Mouse (Mus musculus): Measurements from ENCODE around the gene Xrn1. TPM values are rescaled to one million over a fixed set of nuclear protein-coding genes. Genes with fewer than 3 reads are reported as not detected.
"Not testable (repeated sequence)": the region's sequence is repeated elsewhere in the genome, so short reads cannot be mapped to it uniquely, and the experiment has no call there.

Xrn1 gene
- total RNA-seq, 2 experiments from 2014 or later, result 8.1 to 9.2 TPM

DNA sequence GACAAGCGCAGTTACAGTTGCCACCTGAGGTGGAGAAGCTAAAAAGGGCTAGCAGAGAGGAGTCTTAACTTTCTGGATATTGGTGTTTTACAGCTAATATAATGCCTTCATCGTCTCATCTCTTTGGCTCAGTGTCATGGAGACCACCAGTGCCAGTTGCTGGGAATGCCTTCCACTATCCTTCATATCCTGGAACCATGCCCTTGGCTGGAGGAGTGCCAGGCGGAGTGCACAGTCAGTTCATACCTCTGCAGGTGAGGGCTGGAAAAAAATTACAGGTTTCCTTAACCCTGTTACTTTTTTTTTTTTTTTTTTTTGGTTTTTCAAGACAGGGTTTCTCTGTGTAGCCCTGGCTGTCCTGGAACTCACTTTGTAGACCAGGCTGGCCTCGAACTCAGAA is 96.9 kb downstream of the Xrn1 start:
- no peak for DNase-seq

DNA sequence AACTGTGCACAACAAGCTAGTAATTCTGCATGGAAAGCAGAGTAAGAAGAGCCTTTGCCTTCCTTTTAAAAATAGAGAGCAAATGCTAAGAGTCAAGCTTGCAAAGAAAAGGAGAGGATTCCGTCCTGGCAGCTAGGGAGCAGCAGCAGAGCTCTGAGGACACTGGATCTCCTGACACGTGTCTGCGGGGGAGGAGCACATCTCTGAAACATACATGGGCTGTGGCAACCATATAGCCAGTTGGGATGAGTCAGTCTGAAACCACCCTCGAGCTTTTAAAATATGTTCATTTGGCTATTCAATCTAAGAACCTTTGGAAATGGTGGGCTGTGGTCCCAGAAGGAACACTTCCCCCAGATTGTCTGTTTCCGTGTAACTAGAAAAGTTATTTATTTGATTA is 100.3 kb downstream of the Xrn1 start:
- DNase-seq, result no peak

DNA sequence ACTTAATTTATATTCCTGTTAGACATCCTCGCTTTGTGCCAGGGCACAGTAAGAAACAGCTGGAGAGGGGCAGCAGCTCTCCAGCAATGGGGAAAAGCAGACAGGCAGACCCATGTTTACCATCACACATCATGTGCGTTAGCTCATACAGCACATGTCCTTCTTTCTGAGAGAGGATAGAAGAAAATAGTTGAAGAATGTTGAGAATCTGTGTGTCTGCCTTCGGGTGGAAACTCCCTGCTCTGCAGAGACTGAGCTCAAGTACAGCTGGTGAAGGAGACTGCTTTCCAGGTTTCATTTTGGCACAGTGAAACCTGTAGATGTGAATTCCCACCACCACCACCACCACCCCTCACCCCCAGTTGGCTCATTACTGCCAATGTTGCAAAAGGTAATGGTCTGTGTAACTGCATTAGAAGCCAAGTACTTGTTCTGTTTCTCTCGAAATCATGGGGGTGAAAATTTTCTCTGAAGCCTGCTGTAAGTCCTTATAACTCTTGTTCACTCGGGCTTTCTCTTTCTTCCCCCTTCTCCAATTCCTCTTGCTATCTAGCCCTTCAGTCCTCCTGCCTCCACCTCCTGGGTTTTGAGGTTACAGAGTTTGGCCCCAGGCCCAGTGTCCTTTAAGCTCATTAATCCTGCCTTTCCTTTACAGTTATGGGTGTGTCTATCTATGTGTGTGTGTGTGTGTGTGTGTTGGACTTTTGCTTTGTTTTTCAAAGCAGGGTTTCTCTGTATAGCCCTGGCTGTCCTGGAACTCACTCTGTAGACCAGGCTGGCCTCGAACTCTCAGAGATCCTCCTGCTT is 102.1 kb downstream of the Xrn1 start:
- DNase-seq, result no peak

DNA sequence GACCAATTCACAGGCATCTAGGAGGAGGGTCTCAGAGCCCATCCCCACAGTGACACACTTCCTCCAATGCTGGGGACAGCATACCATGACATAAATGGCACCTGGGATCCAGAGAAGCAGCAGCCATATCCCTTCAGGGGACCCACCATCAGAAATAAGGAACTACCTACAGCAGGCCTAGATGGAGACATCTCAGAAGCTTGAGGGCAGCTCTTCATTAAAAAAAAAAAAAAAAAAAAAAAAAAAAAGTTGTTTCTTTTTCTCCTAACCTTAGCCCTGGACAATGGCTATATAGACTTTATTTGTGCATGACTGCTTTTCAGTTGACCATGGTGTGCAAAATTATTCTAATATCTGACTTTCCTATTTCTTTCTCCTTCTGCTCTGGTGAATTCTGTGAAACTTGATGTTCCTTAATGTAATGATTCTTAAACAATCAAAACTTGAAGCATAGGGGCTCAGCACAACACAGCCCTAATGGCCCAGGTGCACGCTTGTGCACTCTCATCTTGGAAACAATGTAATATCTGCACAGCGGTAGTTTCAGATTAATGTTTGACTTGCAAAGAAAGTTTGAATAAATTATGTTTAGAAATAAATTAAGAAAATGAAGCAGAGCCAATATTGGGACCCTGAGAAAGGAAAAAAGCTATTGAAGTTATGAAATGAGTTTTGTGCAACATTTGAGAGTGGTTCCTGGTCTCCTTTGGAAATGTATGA is 108.7 kb downstream of the Xrn1 start:
- DNase-seq, result no peak

DNA sequence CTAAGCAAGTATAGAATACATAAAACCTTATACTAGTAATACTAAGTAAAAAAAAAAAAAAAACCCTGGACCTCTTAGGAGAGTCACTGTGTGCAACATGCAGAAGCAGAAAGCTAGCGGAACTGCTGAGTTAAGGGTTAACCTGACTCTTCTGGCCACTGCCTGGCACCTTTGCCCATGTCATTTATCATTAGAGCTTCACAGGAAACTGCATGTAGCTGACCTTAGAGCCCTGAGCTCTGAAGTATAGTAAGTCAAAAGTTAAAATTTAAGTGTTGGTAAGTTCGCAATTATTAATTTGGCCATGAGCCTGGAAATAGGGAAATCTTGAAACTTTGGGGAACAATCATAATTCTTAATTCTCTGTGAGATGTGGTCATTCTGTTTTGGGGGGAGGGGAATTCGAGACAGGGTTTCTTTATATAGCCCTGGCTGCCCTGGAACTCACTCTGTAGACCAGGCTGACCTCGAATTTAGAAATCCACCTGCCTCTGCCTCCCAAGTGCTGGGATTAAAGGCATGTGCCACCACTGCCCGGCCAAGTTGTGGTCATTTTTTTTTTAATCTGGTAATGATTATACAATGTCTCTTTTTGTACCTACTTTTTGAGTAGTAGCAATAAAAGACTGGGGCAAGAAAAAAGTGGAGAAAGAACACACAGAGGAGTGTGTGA is 109.4 kb downstream of the Xrn1 start:
- no peak for DNase-seq

DNA sequence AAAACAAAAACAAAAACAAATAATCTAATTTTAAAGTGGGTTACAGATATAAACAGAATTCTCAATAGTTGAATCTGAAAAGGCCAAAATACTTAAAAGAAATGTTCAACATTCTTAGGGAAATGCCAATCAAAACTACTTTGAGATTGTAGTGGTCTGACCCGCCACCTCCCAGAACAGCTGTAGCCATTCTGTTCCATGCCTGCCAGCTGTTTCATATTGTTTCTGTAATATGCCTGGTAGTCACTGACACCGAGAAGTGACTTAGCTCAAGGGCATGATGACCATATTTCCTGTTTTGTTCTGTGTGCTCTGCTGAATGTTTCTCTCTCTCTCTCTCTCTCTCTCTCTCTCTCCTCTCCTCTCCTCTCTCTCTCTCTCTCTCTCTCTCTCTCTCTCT is 112.9 kb downstream of the Xrn1 start:
- DNase-seq, result no peak

DNA sequence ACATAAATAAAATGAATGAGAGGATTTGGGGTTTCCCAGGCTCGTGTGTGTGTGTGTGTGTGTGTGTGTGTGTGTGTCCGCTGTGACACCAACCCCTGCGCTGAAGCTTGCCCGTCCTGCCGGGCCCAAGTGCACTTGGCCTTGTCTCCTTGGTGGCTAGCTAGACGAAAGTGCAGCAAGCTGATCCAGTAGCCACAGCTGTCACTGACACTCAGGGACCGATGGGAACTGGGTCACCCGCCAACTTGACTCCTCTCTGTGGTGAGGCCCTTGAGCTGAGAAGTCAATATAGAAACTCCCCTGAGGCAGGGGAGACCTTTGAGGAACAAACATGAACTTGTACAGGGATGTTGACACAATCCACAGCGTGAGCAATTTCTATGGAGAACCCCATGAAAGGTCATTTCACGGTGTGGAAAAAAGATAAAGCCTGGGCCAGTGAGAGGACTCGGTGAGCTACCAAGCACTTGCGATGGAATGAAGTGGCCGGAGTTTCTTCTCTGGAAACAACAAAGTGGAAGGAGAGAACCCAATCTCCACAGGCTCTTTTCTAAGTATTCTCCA is 124.3 kb downstream of the Xrn1 start:
- peak; percentile 27 for DNase-seq

DNA sequence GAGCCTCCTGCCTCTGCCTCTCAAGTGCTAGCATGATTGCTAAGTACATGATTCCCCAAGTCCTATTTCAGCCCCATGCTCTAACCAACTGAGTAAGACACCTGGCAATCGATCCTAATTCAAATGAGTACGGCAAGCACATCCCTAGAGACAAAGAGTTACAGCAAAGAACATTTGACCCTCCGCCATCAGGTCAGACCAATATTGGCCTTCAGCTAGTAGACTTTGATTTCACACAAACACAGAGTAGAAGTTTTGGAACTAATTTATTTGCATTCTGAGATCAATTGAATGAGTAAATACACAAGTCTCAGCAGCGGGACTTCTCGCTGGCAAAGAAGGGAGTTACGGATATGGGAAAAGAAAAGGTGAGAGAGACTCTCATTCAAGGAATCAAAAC is 130.7 kb downstream of the Xrn1 start:
- DNase-seq, result no peak

DNA sequence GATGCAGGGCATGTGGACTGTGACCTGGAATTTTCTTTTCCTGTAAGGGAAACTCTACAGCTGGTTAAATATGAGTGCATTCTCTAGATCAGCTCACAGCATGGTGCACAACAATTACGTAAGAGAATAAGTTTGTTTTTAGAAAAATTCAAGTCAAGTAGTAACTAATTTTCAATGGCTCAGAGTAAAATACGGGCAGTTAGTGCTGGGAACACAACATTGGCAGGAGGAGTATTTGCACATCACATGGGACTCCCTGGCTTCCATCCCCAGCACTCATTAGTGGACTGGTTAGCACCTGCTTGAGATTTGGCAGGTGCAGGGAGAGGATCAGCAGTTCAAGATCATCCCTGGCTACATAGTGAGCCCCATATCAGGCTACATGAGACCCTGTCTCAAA is 133.1 kb downstream of the Xrn1 start:
- DNase-seq, result no peak

DNA sequence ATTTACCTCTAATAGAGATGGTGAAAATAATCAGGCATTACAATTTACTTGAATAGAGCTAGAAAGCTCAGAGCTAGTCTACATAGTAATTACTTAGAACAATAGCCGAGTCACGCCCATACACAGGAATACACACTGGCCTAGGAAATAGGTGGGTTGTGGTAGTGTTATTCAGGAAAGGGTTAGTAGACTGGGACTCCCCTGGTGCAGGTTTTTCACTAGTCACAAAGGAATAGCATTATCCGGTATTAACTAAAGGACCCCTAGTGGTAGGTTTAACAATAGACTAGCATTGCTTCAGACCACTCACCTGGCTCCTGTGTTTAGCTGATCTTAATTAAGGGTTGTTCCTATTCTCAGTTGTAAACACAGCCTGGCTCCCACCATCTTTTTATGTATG is 133.9 kb downstream of the Xrn1 start:
- DNase-seq, result not testable (repeated sequence)

DNA sequence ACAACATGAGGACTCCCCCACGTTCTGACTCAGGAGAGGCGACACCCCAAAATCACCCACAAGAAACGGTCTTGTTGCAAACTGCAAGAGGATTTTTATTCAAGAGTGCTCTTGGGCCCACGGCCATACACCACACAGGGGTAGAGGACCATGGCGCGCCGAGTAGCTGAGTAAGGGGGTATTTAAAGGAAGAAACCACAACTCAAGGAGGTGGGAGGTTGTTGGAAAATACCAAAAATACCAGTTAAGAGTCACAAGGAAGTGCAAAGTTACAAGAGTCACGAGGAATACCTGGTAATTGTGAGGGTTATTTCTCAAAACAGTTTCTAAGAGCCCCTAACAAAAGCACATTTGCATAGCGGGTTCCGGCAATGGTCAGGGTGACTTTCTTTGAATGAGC is 138.1 kb downstream of the Xrn1 start:
- DNase-seq, result not testable (repeated sequence)

DNA sequence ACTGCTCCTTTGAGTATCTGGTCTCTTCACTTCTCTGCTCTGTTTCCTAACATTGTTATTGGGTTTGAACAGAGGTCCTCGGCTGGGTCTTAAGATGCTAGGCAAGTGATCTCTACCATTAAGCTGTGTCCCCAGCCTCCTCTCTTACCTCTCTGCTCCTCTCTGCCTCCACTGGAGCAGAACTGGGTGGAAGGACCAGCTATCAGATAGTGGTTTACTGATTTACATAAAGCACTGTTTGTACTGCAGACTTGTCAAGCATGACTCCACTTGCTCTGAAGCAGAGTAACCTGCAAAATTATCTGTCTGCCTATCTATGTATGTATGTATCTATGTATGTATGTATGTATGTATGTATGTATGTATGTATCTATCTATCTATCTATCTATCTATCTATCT is 138.7 kb downstream of the Xrn1 start:
- DNase-seq, result no peak

DNA sequence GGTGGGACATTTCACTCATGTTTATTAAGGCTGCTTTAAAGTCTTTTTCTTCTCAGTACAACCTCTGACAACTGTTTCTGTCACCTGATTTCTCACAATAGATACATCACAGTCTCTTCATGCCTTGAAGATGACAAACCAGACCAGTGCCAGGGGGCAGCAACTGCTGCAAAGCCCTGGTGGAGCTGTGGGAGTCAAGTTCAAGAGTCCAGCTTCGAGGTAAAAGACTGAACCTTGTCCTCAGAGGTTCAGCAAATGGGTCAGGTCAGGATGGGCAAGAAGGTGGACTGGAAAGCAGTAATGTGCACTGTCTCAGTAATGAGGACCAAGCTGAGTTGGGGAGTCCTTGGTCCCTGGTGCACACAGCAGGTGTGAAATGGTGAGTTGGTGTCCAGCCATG is 139.8 kb downstream of the Xrn1 start:
- DNase-seq, result no peak

DNA sequence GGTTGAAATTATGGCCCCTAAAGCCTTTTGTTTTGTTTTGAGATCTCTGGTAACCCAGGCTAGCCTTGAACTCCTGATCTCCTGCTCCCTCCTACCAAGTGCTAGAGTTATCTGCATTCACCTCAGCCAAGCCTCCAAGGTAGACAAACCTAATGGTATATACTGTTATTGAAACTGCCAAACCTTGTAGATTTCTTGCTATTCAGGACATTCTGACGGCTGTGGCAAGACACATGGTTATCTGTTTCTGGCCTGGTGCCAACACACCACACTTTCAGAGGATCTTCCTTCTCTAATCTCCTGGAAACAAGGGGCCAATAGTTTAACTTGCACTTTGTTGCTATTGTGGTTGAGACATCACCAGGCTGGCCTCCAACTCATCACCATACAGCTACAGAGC is 140.6 kb downstream of the Xrn1 start:
- no peak for DNase-seq

DNA sequence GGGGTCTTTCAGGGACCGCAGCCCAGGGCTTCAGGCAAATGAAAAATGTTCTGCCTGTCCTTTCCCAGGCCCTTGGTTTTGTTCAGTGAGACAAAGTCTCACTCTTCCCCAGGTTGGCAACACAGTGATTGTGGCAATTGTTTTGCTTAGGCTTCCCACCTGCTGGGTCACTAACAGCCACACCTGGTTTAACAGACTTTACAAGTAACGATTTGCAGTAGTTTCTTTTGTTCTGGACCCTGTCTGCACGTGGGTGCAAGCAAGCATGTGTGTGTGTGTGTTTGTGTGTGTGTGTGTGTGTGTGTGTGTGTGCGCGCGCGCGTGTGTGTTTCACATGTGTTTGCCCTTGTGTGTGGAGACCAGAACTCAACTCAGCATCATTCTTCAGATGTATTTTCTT is 148.3 kb downstream of the Xrn1 start:
- no peak for DNase-seq

Other genes with a start within 250 kb of the Xrn1 start
- gene Trpc1, start 204.4 kb upstream of the Xrn1 start, total RNA-seq (2021), result 1 to 10 TPM in 1 of 2 experiments, under 1 TPM in 1; 0.64 to 1.2 TPM
- gene Pls1, start 109.4 kb upstream of the Xrn1 start, total RNA-seq (2021), result not detected
- gene Atr, start 97.2 kb upstream of the Xrn1 start, total RNA-seq (2021), result 1 to 10 TPM; 3.7 to 4.0 TPM
- gene Gk5, start 164.6 kb downstream of the Xrn1 start, total RNA-seq (2021), result 1 to 10 TPM; 1.3 to 2.2 TPM
- 10 to 100 TPM; 32.5 to 36.5 TPM for gene Tfdp2, start 241.5 kb downstream of the Xrn1 start, total RNA-seq (2021)